ENCODE assay signal across 28 mouse cellular contexts in genomic region chr19:26781209-26781608, GRCm38 (mm10).
"Had no signal": no experiment of that assay in that cellular context is flagged by ENCODE, and none has a peak within 500 bp of the region (broad histone marks: within the 10 kb centered on the region; RNA-seq: fewer than 3 reads in every experiment).

No protein-coding gene starts in this region.

- ATAC-seq: hindbrain, postnatal 0 days; intestine, embryonic 16.5 days had no signal

- H3K9me3 ChIP-seq: heart, embryonic 13.5 days; heart, embryonic 15.5 days; hindbrain, embryonic 13.5 days; hindbrain, embryonic 15.5 days; kidney, embryonic 15.5 days; limb, embryonic 10.5 days; limb, embryonic 12.5 days; liver, embryonic 13.5 days; liver, embryonic 15.5 days had no signal

- H3K4me2 ChIP-seq: heart, embryonic 11.5 days; heart, embryonic 13.5 days; heart, embryonic 15.5 days; hindbrain, embryonic 13.5 days; hindbrain, embryonic 15.5 days; kidney, embryonic 15.5 days; limb, embryonic 12.5 days; liver, embryonic 11.5 days; liver, embryonic 13.5 days; liver, embryonic 15.5 days had no signal

- H3K4me1 ChIP-seq: heart, embryonic 15.5 days; hindbrain, embryonic 13.5 days; hindbrain, embryonic 15.5 days; kidney, embryonic 15.5 days; limb, embryonic 10.5 days; limb, embryonic 12.5 days; liver, embryonic 13.5 days; liver, embryonic 15.5 days had no signal

- H3K4me3 ChIP-seq: gastrocnemius, adult 2 months; heart, adult 2 months; heart, embryonic 13.5 days; heart, embryonic 15.5 days; hindbrain, embryonic 13.5 days; hindbrain, embryonic 15.5 days; kidney, embryonic 15.5 days; layer of hippocampus, adult 2 months; left cerebral cortex, adult 2 months; limb, embryonic 10.5 days; limb, embryonic 12.5 days; liver, embryonic 13.5 days; liver, embryonic 15.5 days had no signal

- H3K9ac ChIP-seq: heart, embryonic 13.5 days; heart, embryonic 15.5 days; hindbrain, embryonic 13.5 days; hindbrain, embryonic 15.5 days; kidney, embryonic 15.5 days; limb, embryonic 12.5 days; liver, embryonic 13.5 days; liver, embryonic 15.5 days had no signal

- H3K27me3 ChIP-seq: heart, embryonic 13.5 days; heart, embryonic 15.5 days; hindbrain, embryonic 13.5 days; hindbrain, embryonic 15.5 days; kidney, embryonic 15.5 days; limb, embryonic 12.5 days; liver, embryonic 13.5 days; liver, embryonic 15.5 days had no signal

- DNase-seq: gastrocnemius, adult 2 months; gastrocnemius, postnatal 10 days; gastrocnemius, postnatal 25 days; heart, adult 2 months; heart, postnatal 14 days; heart, postnatal 36 days; kidney, adult 11 months; kidney, adult 2 months; kidney, adult 9 months; kidney, postnatal 10 days; kidney, postnatal 25 days; kidney, postnatal 4 days; liver; liver, embryonic 13.5 days had no signal

- H3K27ac ChIP-seq: gastrocnemius, adult 2 months; heart, adult 2 months; heart, embryonic 13.5 days; heart, embryonic 15.5 days; hindbrain, embryonic 13.5 days; hindbrain, embryonic 15.5 days; hindbrain, postnatal 0 days; kidney, embryonic 15.5 days; layer of hippocampus, adult 2 months; left cerebral cortex, adult 2 months; limb, embryonic 10.5 days; limb, embryonic 12.5 days; liver, embryonic 13.5 days; liver, embryonic 15.5 days had no signal

- H3K36me3 ChIP-seq: liver, embryonic 13.5 days; liver, embryonic 15.5 days had no signal
